Mouse (Mus musculus): ENCODE data around the gene Dgkd.
"Not testable (repeated sequence)": the region's sequence is repeated elsewhere in the genome, so short reads cannot be mapped to it uniquely, and the experiment has no call there.

Dgkd gene

GRCm38 (mm10) chr1:87852892-87853600 lies at the start of gene Dgkd:
Gene Dgkd (plus strand): TSS chr1:87853287.
- peak; percentile 46 to 56 for DNase-seq

GRCm38 (mm10) chr1:87803576-87803975 lies 49.5 kb upstream of the Dgkd start, which contains the start of gene Sag:
Gene Sag (plus strand): TSS chr1:87803680.
- no peak for DNase-seq

- DNase-seq, result no peak
Observed at GRCm38 (mm10) chr1:87807751-87808150, 45.3 kb upstream of the Dgkd start.

GRCm38 (mm10) chr1:87811391-87811790 lies 41.7 kb upstream of the Dgkd start:
- no peak for DNase-seq

GRCm38 (mm10) chr1:87812061-87812460 lies 41.0 kb upstream of the Dgkd start:
- no peak for DNase-seq

GRCm38 (mm10) chr1:87813155-87813554 lies 39.9 kb upstream of the Dgkd start:
- no peak for DNase-seq

- DNase-seq, result no peak
Observed at GRCm38 (mm10) chr1:87813681-87814080, 39.4 kb upstream of the Dgkd start.

GRCm38 (mm10) chr1:87824420-87824995 lies 28.6 kb upstream of the Dgkd start:
- no peak for DNase-seq

- DNase-seq, result no peak
Observed at GRCm38 (mm10) chr1:87825281-87825680, 27.8 kb upstream of the Dgkd start.

- DNase-seq, result no peak
Observed at GRCm38 (mm10) chr1:87825991-87826390, 27.1 kb upstream of the Dgkd start.

GRCm38 (mm10) chr1:87826474-87826873 lies 26.6 kb upstream of the Dgkd start:
- DNase-seq, result no peak

- not testable (repeated sequence) for DNase-seq
Observed at GRCm38 (mm10) chr1:87827476-87827875, 25.6 kb upstream of the Dgkd start.

GRCm38 (mm10) chr1:87828185-87828584 lies 24.9 kb upstream of the Dgkd start:
- DNase-seq, result peak; percentile 55 to 75

GRCm38 (mm10) chr1:87828926-87829580 lies 24.0 kb upstream of the Dgkd start:
- DNase-seq, result no peak

- DNase-seq, result no peak
Observed at GRCm38 (mm10) chr1:87829621-87830211, 23.4 kb upstream of the Dgkd start.

GRCm38 (mm10) chr1:87836453-87836852 lies 16.6 kb upstream of the Dgkd start:
- no peak for DNase-seq

GRCm38 (mm10) chr1:87837018-87837417 lies 16.1 kb upstream of the Dgkd start:
- DNase-seq, result no peak

- no peak for DNase-seq
Observed at GRCm38 (mm10) chr1:87840411-87841208, 12.5 kb upstream of the Dgkd start.

GRCm38 (mm10) chr1:87846801-87847474 lies 6.1 kb upstream of the Dgkd start:
- DNase-seq, result peak; percentile 31 to 42

GRCm38 (mm10) chr1:87847475-87848168 lies 5.5 kb upstream of the Dgkd start:
- no peak for DNase-seq

- no peak for DNase-seq
Observed at GRCm38 (mm10) chr1:87848237-87848996, 4.7 kb upstream of the Dgkd start.
